Mouse (Mus musculus) limb, embryonic 14.5 days (tissue): Measurements from ENCODE around the gene Gm20518. TPM values are rescaled to one million over a fixed set of nuclear protein-coding genes. Genes with fewer than 3 reads are reported as not detected.

ENCODE experiments used
- ATAC-seq: fragments of 200-750 bp; cut with Nextera tagmentation; 2 replicates; pipeline ENCODE4 v1.8.0; 2017; ENCODE audit warnings: low read depth, moderate number of reproducible peaks, moderate TSS enrichment; ENCODE audit not compliant: low FRiP score
- DNase-seq: peaks from one replicate; pipeline ENCODE4 v3.0.0-alpha.2; 2015; ENCODE audit warnings: low spot score
- H3K27ac ChIP-seq: fragments of 300-500 bp; sonication (generic); replicated peaks from 2 replicates; pipeline ENCODE4 v1.5.1; 2014; ENCODE audit warnings: low read depth, mild to moderate bottlenecking, low read length, moderate library complexity, mixed read lengths
- H3K27me3 ChIP-seq: fragments of 300-500 bp; sonication (generic); 2 replicates; pipeline ENCODE4 v1.6.1; 2014; ENCODE audit warnings: low read length, mixed read lengths; ENCODE audit not compliant: control insufficient read depth, insufficient read depth
- H3K36me3 ChIP-seq: fragments of 300-500 bp; sonication (generic); 2 replicates; pipeline ENCODE4 v1.6.1; 2014; ENCODE audit warnings: mild to moderate bottlenecking, low read length, moderate library complexity, mixed read lengths; ENCODE audit not compliant: control insufficient read depth, insufficient read depth
- H3K4me1 ChIP-seq: fragments of 300-500 bp; sonication (generic); 2 replicates; pipeline ENCODE4 v1.6.1; 2014; ENCODE audit warnings: antibody characterized with exemption, low read length, mixed read lengths; ENCODE audit not compliant: control insufficient read depth, insufficient read depth
- H3K4me2 ChIP-seq: fragments of 300-500 bp; sonication (generic); replicated peaks from 2 replicates; pipeline ENCODE4 v1.6.1; 2014; ENCODE audit warnings: low read depth, mild to moderate bottlenecking, low read length, moderate library complexity; ENCODE audit not compliant: severe bottlenecking
- H3K4me3 ChIP-seq: fragments of 300-500 bp; sonication (generic); replicated peaks from 2 replicates; pipeline ENCODE4 v1.5.1; 2014; ENCODE audit warnings: low read length
- H3K9ac ChIP-seq: fragments of 300-500 bp; sonication (generic); 2 replicates; pipeline ENCODE4 v1.6.1; 2014; ENCODE audit warnings: mild to moderate bottlenecking, low read depth, low read length, moderate library complexity; ENCODE audit not compliant: severe bottlenecking
- H3K9me3 ChIP-seq: fragments of 300-500 bp; sonication (generic); 2 replicates; pipeline ENCODE4 v1.6.1; 2016; ENCODE audit warnings: low read length; ENCODE audit not compliant: control insufficient read depth
- POLR2A ChIP-seq: fragments of 200-500 bp; IDR thresholded peaks from 2 replicates; pipeline ENCODE4 v1.8.0; 2012; ENCODE audit warnings: inconsistent platforms, mild to moderate bottlenecking, moderate library complexity, borderline replicate concordance; ENCODE audit not compliant: insufficient read depth, insufficient read length; ENCODE audit errors: extremely low read depth
- WGBS: fragments of 180-500 bp; shearing (Covaris S2); extraction: QIAGEN DNeasy Blood & Tissue Kit; methylation state at CpG from one replicate; pipeline ENCODE4 v1.1.7; 2014; 5-methylcytosine and 5-hydroxymethylcytosine counted together
- polyA plus RNA-seq, 2 experiments: library from polyadenylated mRNA; depleted of rRNA in 1 of 2; stranded (reverse) in 1 of 2; unstranded in 1 of 2; fragments of >200 nt; fragmentation: Nextera tagmentation in 1 of 2; extraction: Ambion mirVana in 1 of 2; gene quantifications; 2 replicates each; pipeline versions ENCODE4 v1.2.1 to v1.2.3; 2012 to 2014

The Gm20518 gene
- polyA plus RNA-seq, 2 experiments = 0.22 to 2.1 TPM

GRCm38 (mm10) chr16:17871248-17871647, 20.2 kb downstream of the Gm20518 start:
- H3K36me3 ChIP-seq = peaks cover 38% of the 10 kb centered on the region
- no peak overlapping the region for H3K4me3 ChIP-seq
- no peaks in the 10 kb centered on the region for H3K27me3 ChIP-seq
- H3K9me3 ChIP-seq = no peaks in the 10 kb centered on the region
- no peaks in the 10 kb centered on the region for H3K4me1 ChIP-seq
- H3K27ac ChIP-seq = no peak overlapping the region
- 86% methylated on average over 5 of the region's 5 CpGs for WGBS
- no peak overlapping the region for H3K4me2 ChIP-seq
- no peak overlapping the region for H3K9ac ChIP-seq
- TF ChIP-seq POLR2A = no peak
- no peak for DNase-seq
- no peak for ATAC-seq

- no peak overlapping the region for H3K9ac ChIP-seq
- H3K9me3 ChIP-seq = no peaks in the 10 kb centered on the region
- no peak overlapping the region for H3K4me3 ChIP-seq
- H3K27ac ChIP-seq = no peak overlapping the region
- no peaks in the 10 kb centered on the region for H3K27me3 ChIP-seq
- WGBS = 42% methylated on average over 6 of the region's 6 CpGs
- ATAC-seq = no peak
- no peak for TF ChIP-seq POLR2A
- H3K4me2 ChIP-seq = no peak overlapping the region
- peaks cover 31% of the 10 kb centered on the region for H3K36me3 ChIP-seq
- no peaks in the 10 kb centered on the region for H3K4me1 ChIP-seq
- DNase-seq = no peak
These were observed 25.7 kb downstream of the Gm20518 start for GRCm38 (mm10) chr16:17865770-17866169.

GRCm38 (mm10) chr16:17865293-17865692, 26.2 kb downstream of the Gm20518 start:
- no peak overlapping the region for H3K4me3 ChIP-seq
- no peaks in the 10 kb centered on the region for H3K27me3 ChIP-seq
- no peak overlapping the region for H3K9ac ChIP-seq
- no peak overlapping the region for H3K27ac ChIP-seq
- 89% methylated on average over 2 of the region's 2 CpGs for WGBS
- DNase-seq = no peak
- H3K4me1 ChIP-seq = no peaks in the 10 kb centered on the region
- H3K4me2 ChIP-seq = no peak overlapping the region
- ATAC-seq = no peak
- peaks cover 31% of the 10 kb centered on the region for H3K36me3 ChIP-seq
- TF ChIP-seq POLR2A = no peak
- H3K9me3 ChIP-seq = no peaks in the 10 kb centered on the region

DNA sequence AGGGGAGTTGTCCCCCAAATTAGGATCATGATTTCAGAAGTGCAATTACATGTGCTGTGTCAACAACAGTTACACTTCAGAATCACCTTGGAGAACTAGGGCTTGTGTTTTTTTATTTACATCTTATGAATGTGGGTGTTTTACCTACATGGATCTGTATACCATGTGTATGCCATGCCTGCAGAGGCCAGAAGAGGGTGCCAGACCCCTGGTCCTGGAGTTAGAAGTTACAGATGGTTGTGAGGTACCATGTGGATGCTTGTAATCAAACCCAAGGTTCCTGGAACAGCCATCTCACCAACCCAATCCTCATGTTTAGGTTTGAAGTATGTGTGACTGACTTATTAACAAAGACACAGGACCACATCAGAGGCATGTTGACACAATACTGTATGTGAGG, 32.9 kb downstream of the Gm20518 start:
- H3K4me3 ChIP-seq = no peak overlapping the region
- no peaks in the 10 kb centered on the region for H3K4me1 ChIP-seq
- H3K4me2 ChIP-seq = no peak overlapping the region
- no peak for TF ChIP-seq POLR2A
- no peak overlapping the region for H3K27ac ChIP-seq
- DNase-seq = no peak
- H3K27me3 ChIP-seq = no peaks in the 10 kb centered on the region
- peaks cover 74% of the 10 kb centered on the region for H3K36me3 ChIP-seq
- H3K9ac ChIP-seq = no peak overlapping the region
- no peaks in the 10 kb centered on the region for H3K9me3 ChIP-seq
- no peak for ATAC-seq

DNA sequence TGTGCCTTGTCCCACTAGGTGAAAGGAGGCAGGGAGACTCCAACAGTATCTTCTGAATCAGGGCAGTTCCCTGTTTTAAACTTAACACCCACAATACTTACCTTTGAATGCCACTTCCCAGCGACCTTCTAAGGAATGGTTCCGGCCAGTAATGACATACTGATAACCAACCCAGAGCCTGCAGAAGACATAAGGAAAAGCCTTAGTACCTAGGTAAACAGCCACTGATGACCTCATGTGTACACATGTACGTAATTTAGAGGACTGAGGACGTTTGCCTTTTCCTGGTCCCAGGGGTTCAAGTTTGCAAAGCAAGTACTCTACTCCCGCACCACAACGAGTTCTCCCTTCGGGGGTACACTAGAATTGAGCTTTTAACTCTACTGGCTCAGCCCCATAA, 34.3 kb downstream of the Gm20518 start:
- H3K9me3 ChIP-seq = no peaks in the 10 kb centered on the region
- no peak overlapping the region for H3K27ac ChIP-seq
- TF ChIP-seq POLR2A = no peak
- no peaks in the 10 kb centered on the region for H3K4me1 ChIP-seq
- 89% methylated on average over 7 of the region's 7 CpGs for WGBS
- no peak for ATAC-seq
- no peak overlapping the region for H3K4me3 ChIP-seq
- H3K36me3 ChIP-seq = peaks cover 82% of the 10 kb centered on the region
- no peak for DNase-seq
- H3K4me2 ChIP-seq = no peak overlapping the region
- no peak overlapping the region for H3K9ac ChIP-seq
- no peaks in the 10 kb centered on the region for H3K27me3 ChIP-seq

GRCm38 (mm10) chr16:17853263-17853662, 38.2 kb downstream of the Gm20518 start:
- no peak for TF ChIP-seq POLR2A
- ATAC-seq (no peak), DNase-seq (no peak)
- Histone ChIP-seq H3K27ac (no peak overlapping the region), H3K27me3 (no peaks in the 10 kb centered on the region), H3K9me3 (no peaks in the 10 kb centered on the region), H3K4me3 (no peak overlapping the region), H3K9ac (no peak overlapping the region), H3K36me3 (peaks cover 90% of the 10 kb centered on the region), H3K4me2 (no peak overlapping the region), H3K4me1 (no peaks in the 10 kb centered on the region)
- WGBS = 79% methylated on average over 2 of the region's 2 CpGs
